17 mouse cellular contexts compared by ENCODE assay signal in the genomic region with DNA sequence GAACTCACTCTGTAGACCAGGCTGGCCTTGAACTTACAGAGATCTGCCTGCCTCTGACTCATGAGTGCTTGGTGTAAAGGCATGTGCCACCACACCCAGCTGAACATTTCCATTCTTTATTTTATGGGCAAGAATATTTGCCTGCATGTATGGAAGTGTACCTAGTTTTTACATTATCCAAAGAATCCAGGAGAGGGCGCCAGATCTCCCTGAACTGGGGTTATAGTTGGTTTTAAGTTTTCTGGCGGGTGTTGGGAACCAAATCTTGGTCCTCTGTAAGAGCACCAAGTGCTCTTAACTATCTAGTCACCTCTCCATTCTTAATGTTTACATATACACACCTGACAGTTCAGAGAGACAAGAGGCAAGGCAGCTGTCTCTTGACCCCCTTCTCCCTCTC. TPM values are rescaled to one million over a fixed set of nuclear protein-coding genes. Genes with fewer than 3 reads are reported as not detected.
DNase-seq lines count a peak whose midpoint lies in the region; ATAC-seq and TF ChIP-seq lines count a peak whose summit lies in the region.
"Had no signal": no experiment of that assay in that cellular context is flagged by ENCODE, and none has a peak within 500 bp of the region (broad histone marks: within the 10 kb centered on the region; RNA-seq: fewer than 3 reads in every experiment).

No protein-coding gene starts in this region.

- in situ Hi-C loops in ES-E14 (cut with MboI; ENCODE audit: low sequenced_read_pairs in 2 of 2, unreplicated experiment in 2 of 2): loop anchor here (5.0 to 25.0 kb wide), 6 partner anchors 254 to 704 kb away; no protein-coding TSS in a partner anchor

- DNase-seq in thymus, postnatal 0 days (ENCODE audit: low spot score): peak; percentile 16
- DNase-seq in thymus, adult 2 months: no peak
- no peak for DNase-seq in ES-E14 (ENCODE audit: low read depth, low spot score)
- no peak for DNase-seq in stomach, postnatal 0 days (ENCODE audit: low spot score)
- no peak for DNase-seq in left cerebral cortex, adult 18-20 months (ENCODE audit: low spot score in 2 of 2)
- DNase-seq: cerebellum, adult 2 months; gastrocnemius, postnatal 14 days; kidney, adult 2 months; left cerebral cortex, postnatal 4 days; right cerebral cortex, postnatal 14 days had no signal

- no peak overlapping the region for H3K4me3 ChIP-seq in intestine, postnatal 0 days (ENCODE audit: low read depth, low read length)
- no peak overlapping the region for H3K4me3 ChIP-seq in intestine, embryonic 15.5 days (replicated peaks)
- H3K4me3 ChIP-seq in thymus, adult 2 months (ENCODE audit: control insufficient read depth, insufficient read depth, low read length): no peak overlapping the region
- H3K4me3 ChIP-seq in ES-E14 (ENCODE audit: insufficient read depth in 1 of 2, low read depth in 1 of 2, low read length in 2 of 2, poor library complexity in 1 of 2, severe bottlenecking in 1 of 2): no peak overlapping the region
- H3K4me3 ChIP-seq in stomach, postnatal 0 days (ENCODE audit: low read depth, low read length): no peak overlapping the region
- H3K4me3 ChIP-seq: erythroblast, embryonic 14.5 days; forebrain, embryonic 15.5 days; midbrain, embryonic 10.5 days had no signal

- H3K4me1 ChIP-seq in intestine, postnatal 0 days (replicated peaks; ENCODE audit: control insufficient read depth, insufficient read depth, low read length): peaks cover 4% of the 10 kb centered on the region; the same call in 1 of the 2 replicates
- H3K4me1 ChIP-seq in intestine, embryonic 15.5 days (replicated peaks): no peaks in the 10 kb centered on the region
- peaks cover 2% of the 10 kb centered on the region; the same call in 1 of the 2 replicates for H3K4me1 ChIP-seq in thymus, adult 2 months (replicated peaks; ENCODE audit: control insufficient read depth, insufficient read depth, low read length)
- peaks cover 0 to 9% of the 10 kb centered on the region in 2 experiments; a peak in 1 of 4 replicates for H3K4me1 ChIP-seq in ES-E14 (ENCODE audit: control insufficient read depth in 2 of 2, insufficient read depth in 2 of 2, low read length in 2 of 2, poor library complexity in 1 of 2)
- no peaks in the 10 kb centered on the region for H3K4me1 ChIP-seq in stomach, postnatal 0 days (replicated peaks; ENCODE audit: control insufficient read depth, insufficient read depth)

- no peak overlapping the region for H3K27ac ChIP-seq in intestine, postnatal 0 days (ENCODE audit: low read depth, low read length)
- H3K27ac ChIP-seq in intestine, embryonic 15.5 days: no peak overlapping the region
- H3K27ac ChIP-seq in thymus, adult 2 months (ENCODE audit: control insufficient read depth, insufficient read depth, low read length): no peak overlapping the region
- no peak overlapping the region for H3K27ac ChIP-seq in ES-E14 (ENCODE audit: insufficient read depth, low read depth, low read length, poor library complexity, severe bottlenecking)
- H3K27ac ChIP-seq in stomach, postnatal 0 days (replicated peaks): no peak overlapping the region
- H3K27ac ChIP-seq: forebrain, embryonic 15.5 days; midbrain, embryonic 10.5 days had no signal

- 82% methylated on average over 2 of the region's 2 CpGs for WGBS in intestine, postnatal 0 days
- 68% methylated on average over 2 of the region's 2 CpGs for WGBS in intestine, embryonic 15.5 days
- whole genome bisulfite sequencing in thymus, adult 2 months: 85% methylated on average over 2 of the region's 2 CpGs
- WGBS in stomach, postnatal 0 days: 70% methylated on average over 2 of the region's 2 CpGs

- no peak for TF ChIP-seq EP300 in stomach, postnatal 0 days (optimal IDR thresholded peaks at IDR 0.05)

- H3K9ac ChIP-seq in intestine, postnatal 0 days (ENCODE audit: low read depth, low read length): no peak overlapping the region
- no peak overlapping the region for H3K9ac ChIP-seq in intestine, embryonic 15.5 days
- H3K9ac ChIP-seq in ES-E14 (ENCODE audit: insufficient read depth, low read depth, low read length, poor library complexity, severe bottlenecking): no peak overlapping the region
- no peak overlapping the region for H3K9ac ChIP-seq in stomach, postnatal 0 days (ENCODE audit: low read length)
- H3K9ac ChIP-seq: forebrain, embryonic 15.5 days had no signal

- H3K9me3 ChIP-seq in intestine, postnatal 0 days (ENCODE audit: control insufficient read depth): no peaks in the 10 kb centered on the region
- H3K9me3 ChIP-seq in intestine, embryonic 15.5 days: no peaks in the 10 kb centered on the region
- H3K9me3 ChIP-seq in ES-E14 (ENCODE audit: control insufficient read depth, insufficient read depth, low read depth, low read length): no peaks in the 10 kb centered on the region
- no peaks in the 10 kb centered on the region for H3K9me3 ChIP-seq in stomach, postnatal 0 days (ENCODE audit: control insufficient read depth, low read length)
- H3K9me3 ChIP-seq: forebrain, embryonic 15.5 days; midbrain, embryonic 10.5 days had no signal

- TF ChIP-seq POLR2A in thymus, adult 2 months (IDR thresholded peaks at IDR 0.05; ENCODE audit: control insufficient read depth, extremely low read depth, insufficient read depth, low read length, poor library complexity): no peak

- no peaks in the 10 kb centered on the region for H3K27me3 ChIP-seq in intestine, postnatal 0 days (replicated peaks; ENCODE audit: control insufficient read depth, insufficient read depth, low read length)
- H3K27me3 ChIP-seq in intestine, embryonic 15.5 days (replicated peaks): no peaks in the 10 kb centered on the region
- H3K27me3 ChIP-seq in thymus, adult 2 months (ENCODE audit: control insufficient read depth, insufficient read depth, low read length): no peaks in the 10 kb centered on the region
- no peaks in the 10 kb centered on the region for H3K27me3 ChIP-seq in stomach, postnatal 0 days (ENCODE audit: control insufficient read depth, insufficient read depth, low read length)
- H3K27me3 ChIP-seq: forebrain, embryonic 15.5 days; Patski had no signal

- ATAC-seq in intestine, postnatal 0 days: no peak
- no peak for ATAC-seq in intestine, embryonic 15.5 days
- ATAC-seq in stomach, postnatal 0 days (ENCODE audit: low FRiP score, low TSS enrichment): no peak
- ATAC-seq: forebrain, embryonic 15.5 days; lung, postnatal 0 days; Patski had no signal

- no peak overlapping the region for H3K4me2 ChIP-seq in intestine, postnatal 0 days (replicated peaks; ENCODE audit: low read depth)
- H3K4me2 ChIP-seq in intestine, embryonic 15.5 days (replicated peaks): no peak overlapping the region
- H3K4me2 ChIP-seq in stomach, postnatal 0 days (replicated peaks; ENCODE audit: low read depth): no peak overlapping the region
- H3K4me2 ChIP-seq: forebrain, embryonic 15.5 days had no signal

- TF ChIP-seq CTCF in intestine, postnatal 0 days (IDR thresholded peaks at IDR 0.05; ENCODE audit: low read depth): peak; percentile 43
- no peak for TF ChIP-seq CTCF in thymus, adult 2 months (IDR thresholded peaks at IDR 0.05; ENCODE audit: borderline replicate concordance, control insufficient read depth, extremely low read depth, insufficient read depth, low read length, poor library complexity)
- peak; percentile 42 for TF ChIP-seq CTCF in stomach, postnatal 0 days (IDR thresholded peaks at IDR 0.05; ENCODE audit: low read depth)

- H3K36me3 ChIP-seq in intestine, postnatal 0 days (ENCODE audit: control insufficient read depth, insufficient read depth): no peaks in the 10 kb centered on the region
- H3K36me3 ChIP-seq in intestine, embryonic 15.5 days: no peaks in the 10 kb centered on the region
- H3K36me3 ChIP-seq in thymus, adult 2 months (ENCODE audit: control insufficient read depth, insufficient read depth, low read length): no peaks in the 10 kb centered on the region
- H3K36me3 ChIP-seq in ES-E14 (ENCODE audit: control insufficient read depth, insufficient read depth, low read length, poor library complexity, severe bottlenecking): no peaks in the 10 kb centered on the region
- no peaks in the 10 kb centered on the region for H3K36me3 ChIP-seq in stomach, postnatal 0 days (ENCODE audit: control insufficient read depth, insufficient read depth, low read length)
- H3K36me3 ChIP-seq: forebrain, embryonic 15.5 days; midbrain, embryonic 10.5 days had no signal

TF ChIP-seq in ES-E14, 5 proteins besides CTCF, POLR2A, EP300 and RAD21:
- TF ChIP-seq ZC3H11A (IDR thresholded peaks at IDR 0.05; ENCODE audit: borderline replicate concordance, low read depth, low read length) (peak; percentile 41; the same call in 1 of the 2 replicates), ZNF384 (IDR thresholded peaks at IDR 0.05; ENCODE audit: low read depth, low read length) (no peak), CHD2 (IDR thresholded peaks at IDR 0.05; ENCODE audit: low read depth, low read length) (no peak), MAFK (IDR thresholded peaks at IDR 0.05; ENCODE audit: insufficient read depth, low read depth, low read length) (no peak)
TF ChIP-seq in ES-E14: peak in this region for 1.

RNA-seq across cellular contexts. Expression of gene Enc1, which starts 7.8 kb away (rescaled TPM):
- 2.3 and 2.6 TPM in 2 replicates for polyA plus RNA-seq in intestine, postnatal 0 days (2015; fragmentation: Nextera tagmentation; extraction: Ambion mirVana)
- 6.0 and 6.1 TPM in 2 replicates for polyA plus RNA-seq in intestine, embryonic 15.5 days (2015; fragmentation: Nextera tagmentation; extraction: Ambion mirVana)
- 1.9 and 2.0 TPM in 2 replicates for polyA plus RNA-seq in thymus, postnatal 0 days (2015; fragmentation: Nextera tagmentation; extraction: Ambion mirVana)
- polyA plus RNA-seq in thymus, adult 2 months (2012; rRNA removed): 7.6 and 10.0 TPM in 2 replicates
- total RNA-seq in ES-E14 (2012; rRNA removed): 63.1 and 73.6 TPM in 2 replicates
- 3.3 and 3.5 TPM in 2 replicates for polyA plus RNA-seq in stomach, postnatal 0 days (2015; fragmentation: Nextera tagmentation; extraction: Ambion mirVana)
- total RNA-seq in left cerebral cortex, adult 18-20 months (2021): 100 to 1,000 TPM; 640 to 678 TPM

RNA-seq across cellular contexts. Expression of gene Hexb, which starts 34.9 kb away (rescaled TPM):
- 273 and 300 TPM in 2 replicates for polyA plus RNA-seq in intestine, postnatal 0 days (2015; fragmentation: Nextera tagmentation; extraction: Ambion mirVana)
- polyA plus RNA-seq in intestine, embryonic 15.5 days (2015; fragmentation: Nextera tagmentation; extraction: Ambion mirVana): 93.1 and 94.7 TPM in 2 replicates
- polyA plus RNA-seq in thymus, postnatal 0 days (2015; fragmentation: Nextera tagmentation; extraction: Ambion mirVana): 97.2 and 99.2 TPM in 2 replicates
- 138 and 180 TPM in 2 replicates for polyA plus RNA-seq in thymus, adult 2 months (2012; rRNA removed)
- total RNA-seq in ES-E14 (2012; rRNA removed): 82.5 and 144 TPM in 2 replicates
- 27.0 and 28.7 TPM in 2 replicates for polyA plus RNA-seq in stomach, postnatal 0 days (2015; fragmentation: Nextera tagmentation; extraction: Ambion mirVana)
- total RNA-seq in left cerebral cortex, adult 18-20 months (2021): 100 to 1,000 TPM in 1 of 2 experiments, 10 to 100 TPM in 1; 99.4 to 107 TPM
